Mouse (Mus musculus) cerebellum, postnatal 36 days (tissue): ENCODE results near the gene Stac2.

Experiments
- DNase-seq, 2 experiments: peaks; one replicate each; pipeline ENCODE4 v3.0.0; 2021 to 2022; ENCODE audit warnings: mixed read lengths in 2 of 2

Stac2 gene

DNA sequence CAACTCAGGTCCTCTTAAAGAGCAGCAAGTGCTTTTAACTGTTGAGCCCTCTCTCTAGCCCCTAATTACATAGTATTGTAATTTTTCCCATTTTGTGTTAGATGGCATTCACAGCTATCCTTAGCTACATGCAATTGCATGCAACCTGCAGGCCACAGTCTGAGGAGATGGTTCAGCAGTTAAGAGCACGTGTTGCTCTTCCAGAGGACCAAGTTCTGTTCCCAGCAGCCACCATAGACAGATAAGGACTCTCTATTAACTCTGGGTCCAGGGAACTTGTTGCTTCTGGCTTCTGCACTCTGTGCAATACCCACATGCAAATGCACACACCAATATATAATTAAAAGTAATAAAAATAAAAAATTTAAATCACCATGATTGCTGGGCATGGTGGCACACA is 56.6 kb downstream of the Stac2 start:
- DNase-seq = no peak

DNA sequence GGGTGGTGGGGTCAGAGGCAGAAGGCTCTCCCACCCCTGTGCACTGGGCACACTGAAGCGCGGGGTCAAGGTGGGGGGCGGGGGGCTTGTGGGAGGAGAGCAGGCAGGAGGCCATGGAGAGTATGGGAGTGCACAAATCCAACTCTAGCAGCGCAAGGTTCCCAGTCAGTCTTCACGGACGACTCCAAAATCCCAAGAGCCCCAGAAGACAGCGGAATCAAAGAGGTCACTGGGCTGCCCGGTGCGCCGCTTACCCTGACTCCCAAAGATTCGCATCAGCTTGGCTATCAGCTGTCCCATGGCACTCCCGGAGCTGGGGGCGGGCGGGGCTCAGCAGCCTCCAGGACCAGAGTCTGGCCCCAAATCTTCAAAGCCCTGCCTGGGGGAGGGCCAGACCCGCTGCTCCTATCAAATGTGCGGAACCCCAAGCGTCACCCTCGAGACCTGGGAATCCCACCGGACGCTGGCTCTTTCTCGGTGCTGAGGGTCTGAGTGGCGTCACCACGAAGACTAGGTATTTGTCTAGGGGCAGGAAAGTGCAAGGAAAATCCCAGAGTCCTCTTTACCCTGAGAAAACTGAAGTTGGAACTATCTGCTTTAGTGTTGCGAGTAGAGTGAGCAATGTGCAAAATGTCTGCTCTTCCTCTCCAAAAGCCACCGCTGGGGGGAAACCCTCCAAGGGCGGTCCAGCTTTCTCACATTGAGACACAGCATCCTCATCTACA is 57.5 kb downstream of the Stac2 start, which contains the start of gene Arl5c:
Gene Arl5c (minus strand): TSS at position 618 of the 725 bp plus-strand sequence.
- DNase-seq = no peak

DNA sequence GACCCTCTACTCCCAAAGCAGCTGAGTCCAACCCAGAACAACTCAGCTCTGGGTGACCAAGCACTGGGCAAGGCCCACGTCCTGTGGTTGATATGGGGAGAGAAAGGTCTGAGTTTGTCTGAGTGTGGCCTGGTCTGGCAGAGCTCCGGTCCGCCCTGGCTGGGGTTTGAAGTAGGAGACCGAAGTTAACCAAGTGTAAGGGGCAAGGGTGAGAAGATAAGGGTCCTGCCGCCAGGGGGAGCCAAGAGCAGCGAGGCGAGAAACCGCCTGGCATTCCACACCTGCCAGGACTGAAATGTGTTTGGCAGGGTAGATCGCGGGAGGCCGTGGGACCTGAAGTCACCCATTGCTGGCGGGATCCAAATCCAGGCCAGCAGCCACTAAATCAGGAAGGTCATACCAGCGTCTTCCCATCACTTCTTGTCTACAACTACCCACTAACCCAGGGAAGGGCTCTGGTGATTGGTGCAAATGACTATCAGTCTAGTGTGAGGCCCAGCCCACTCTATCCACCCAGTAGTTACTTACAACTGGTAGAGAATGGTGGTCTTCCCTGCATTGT is 58.6 kb downstream of the Stac2 start:
- DNase-seq = peak; percentile 75 to 77

DNA sequence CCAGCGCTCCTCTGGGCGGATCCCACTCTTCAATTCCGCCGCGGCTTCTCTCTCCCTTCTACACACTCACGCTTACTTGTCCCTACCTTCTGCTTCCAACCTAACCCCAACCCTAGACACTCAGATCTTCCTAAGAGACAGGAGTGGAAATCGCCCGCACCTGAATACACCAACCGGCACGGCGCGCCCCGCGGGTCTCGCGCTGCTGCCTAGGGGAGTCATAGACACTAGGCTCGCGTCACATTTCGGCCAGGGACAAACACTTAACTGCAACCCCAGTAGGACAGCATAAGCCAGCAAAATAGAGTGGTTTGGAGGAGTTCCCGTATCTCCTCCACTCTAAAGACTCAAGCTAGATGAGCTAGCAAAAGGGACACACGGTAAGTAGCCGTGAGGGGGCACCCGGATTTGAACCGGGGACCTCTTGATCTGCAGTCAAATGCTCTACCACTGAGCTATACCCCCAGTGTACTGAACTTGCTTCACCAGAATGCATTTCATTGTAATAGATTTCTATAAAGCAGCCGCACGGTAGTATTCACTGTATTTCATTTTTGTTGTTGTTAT is 64.6 kb downstream of the Stac2 start:
- DNase-seq = peak; percentile 89 to 94

DNA sequence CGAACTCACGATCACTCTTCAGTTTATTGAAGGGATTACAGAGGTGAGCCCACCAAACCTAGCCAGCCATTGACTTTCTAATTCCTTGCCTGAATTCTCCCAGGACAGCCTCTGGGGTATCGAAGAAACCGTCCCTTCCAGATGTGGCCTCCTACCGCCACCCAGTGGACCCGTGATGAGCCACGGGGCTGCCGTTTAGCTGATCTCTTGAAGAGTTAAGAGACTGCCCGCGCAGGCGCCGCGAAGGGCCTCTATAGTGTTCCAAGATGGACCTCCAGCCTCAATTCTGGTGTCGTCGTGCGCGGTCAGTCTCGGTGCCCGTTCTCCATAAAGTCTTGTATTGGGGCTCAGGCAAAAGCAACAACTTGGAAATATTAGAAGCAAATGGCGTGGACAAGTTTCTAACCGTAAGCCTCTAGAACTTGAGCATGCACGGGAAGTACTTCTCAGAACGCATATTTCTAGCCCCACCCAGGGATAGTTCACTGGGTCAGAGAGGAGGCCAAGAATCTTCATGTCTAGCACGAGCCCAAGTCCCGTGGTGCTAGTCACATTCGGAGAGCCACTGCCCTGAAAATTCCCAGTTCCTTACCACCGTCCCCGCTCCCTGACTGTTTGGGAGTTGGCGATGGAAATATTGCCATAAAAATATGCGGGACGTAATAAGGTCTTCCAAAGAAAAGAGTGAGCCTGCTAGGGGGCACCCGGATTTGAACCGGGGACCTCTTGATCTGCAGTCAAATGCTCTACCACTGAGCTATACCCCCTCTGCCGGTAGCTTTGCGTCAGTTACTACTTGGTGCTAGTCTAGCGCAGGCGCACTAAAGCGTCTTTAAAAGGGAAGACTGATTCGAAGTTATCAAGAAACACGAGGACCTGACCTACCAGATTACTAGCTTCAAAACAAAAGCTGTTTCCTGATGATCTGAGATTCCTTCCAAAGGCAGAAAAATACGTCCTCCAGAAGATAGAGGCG is 65.4 kb downstream of the Stac2 start:
- peak; percentile 93 to 99 for DNase-seq

DNA sequence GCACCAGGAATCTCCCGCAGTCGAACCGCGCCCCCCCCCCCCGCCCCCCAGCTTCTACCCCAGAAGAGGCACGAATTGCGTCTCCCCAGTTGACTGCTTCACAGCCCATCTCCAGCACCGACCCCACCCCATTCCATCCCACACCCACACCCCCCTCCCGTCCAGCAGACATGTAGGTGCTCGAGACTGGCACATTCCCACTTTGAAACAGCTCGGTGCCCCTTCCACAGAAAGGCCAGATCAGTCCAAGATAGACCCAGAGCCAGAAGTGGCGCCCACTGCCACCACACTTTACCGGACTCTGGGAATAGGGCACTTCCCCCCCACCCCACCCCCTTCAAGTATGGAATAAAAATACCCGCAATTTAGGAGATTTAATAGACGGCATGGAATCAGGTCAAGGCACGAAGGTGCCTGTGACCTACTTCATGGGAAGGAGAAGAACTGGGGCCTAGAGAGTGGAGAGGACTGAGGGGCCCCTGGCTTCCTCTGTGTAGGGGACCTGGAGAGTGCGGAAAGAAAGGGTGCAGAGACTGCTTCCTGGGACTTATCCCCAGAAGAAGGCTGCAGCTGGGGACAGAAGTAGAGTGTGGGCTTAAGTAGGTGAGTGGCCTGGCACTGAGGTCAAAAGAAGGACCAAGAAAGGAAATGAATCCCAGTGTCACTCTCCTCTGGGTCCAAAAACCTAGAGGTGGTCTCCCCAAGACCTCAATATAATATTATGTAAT is 66.4 kb downstream of the Stac2 start:
- DNase-seq = no peak
